ENCODE assay signal across 8 mouse cellular contexts in the genomic region with DNA sequence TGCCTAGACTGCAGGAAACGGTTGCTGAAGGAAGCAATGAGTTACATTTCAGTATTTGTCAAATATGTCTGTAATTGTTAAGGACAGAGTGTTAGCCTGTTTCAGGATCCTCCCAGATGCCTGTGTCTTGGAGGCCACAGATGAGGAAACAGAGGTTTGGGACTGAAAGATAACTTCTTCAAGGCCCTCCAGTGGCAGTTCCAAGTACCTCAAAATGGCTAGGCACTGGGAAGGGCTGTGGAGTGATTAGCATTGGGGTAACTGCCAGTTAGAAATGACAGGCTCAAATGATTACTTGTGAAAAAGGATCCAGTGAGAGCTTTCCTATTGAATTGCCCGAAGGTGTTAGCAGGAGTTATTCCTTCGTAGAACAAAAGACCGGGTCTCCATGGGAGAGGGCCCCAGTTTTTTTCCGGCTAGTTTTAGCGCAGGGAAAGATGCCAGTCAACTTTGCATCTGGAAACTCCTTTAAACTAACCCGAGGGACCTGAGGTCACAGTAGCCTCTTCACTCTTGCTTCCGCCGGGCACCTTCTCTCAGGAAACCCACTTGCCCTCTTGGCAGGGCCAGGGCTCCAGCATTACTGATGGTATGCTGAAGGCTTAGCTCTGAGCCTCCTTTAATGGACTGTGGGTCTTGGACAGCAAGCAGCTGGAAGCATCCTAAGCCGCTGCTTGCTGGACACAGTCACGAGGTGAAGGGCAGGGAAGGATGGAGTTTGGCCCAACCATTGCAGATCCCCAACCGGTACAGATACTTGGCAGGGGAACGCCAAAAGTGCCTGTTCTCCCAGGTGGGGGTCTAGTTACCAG. TPM values are rescaled to one million over a fixed set of nuclear protein-coding genes. Genes with fewer than 3 reads are reported as not detected.
DNase-seq lines count a peak whose midpoint lies in the region; ATAC-seq and TF ChIP-seq lines count a peak whose summit lies in the region.

No protein-coding gene starts in this region.

- H3K27me3 ChIP-seq in heart, postnatal 0 days (ENCODE audit: control insufficient read depth, insufficient read depth, low read length): no peaks in the 10 kb centered on the region
- no peaks in the 10 kb centered on the region for H3K27me3 ChIP-seq in heart, embryonic 12.5 days (replicated peaks)
- no peaks in the 10 kb centered on the region for H3K27me3 ChIP-seq in forebrain, postnatal 0 days (ENCODE audit: insufficient read depth, low read length)

- no peak overlapping the region for H3K4me2 ChIP-seq in heart, postnatal 0 days (ENCODE audit: low read depth, low read length)
- H3K4me2 ChIP-seq in heart, embryonic 12.5 days: no peak overlapping the region
- H3K4me2 ChIP-seq in forebrain, postnatal 0 days (ENCODE audit: low read depth): no peak overlapping the region

- peaks cover 12% of the 10 kb centered on the region for H3K4me1 ChIP-seq in heart, postnatal 0 days (ENCODE audit: control insufficient read depth, insufficient read depth)
- peaks cover 15% of the 10 kb centered on the region for H3K4me1 ChIP-seq in heart, embryonic 12.5 days (replicated peaks)
- peaks cover 12% of the 10 kb centered on the region for H3K4me1 ChIP-seq in forebrain, postnatal 0 days (ENCODE audit: insufficient read depth)

- TF ChIP-seq CTCF in heart, postnatal 0 days (IDR thresholded peaks at IDR 0.05; ENCODE audit: low read depth): 0 out of 2 replicates have a peak, but pooled peaks have one; percentile 4
- peak; percentile 39; the same call in 1 of the 2 replicates for TF ChIP-seq CTCF in forebrain, postnatal 0 days (IDR thresholded peaks at IDR 0.05; ENCODE audit: low read depth)

- H3K27ac ChIP-seq in heart, postnatal 0 days (ENCODE audit: low read depth): peak overlapping the region; percentile 12; the same call in 1 of the 2 replicates
- no peak overlapping the region for H3K27ac ChIP-seq in heart, embryonic 12.5 days (ENCODE audit: poor library complexity, severe bottlenecking)
- no peak overlapping the region for H3K27ac ChIP-seq in forebrain, postnatal 0 days (ENCODE audit: low read depth, low read length)

- ATAC-seq in heart, postnatal 0 days (ENCODE audit: insufficient read depth, low read depth): no peak
- ATAC-seq in heart, embryonic 12.5 days (ENCODE audit: insufficient number of reproducible peaks, low FRiP score): no peak
- no peak for ATAC-seq in forebrain, postnatal 0 days
- no peak for ATAC-seq in megakaryocyte, adult 5-6 weeks (ENCODE audit: poor library complexity, severe bottlenecking)

- no peak overlapping the region for H3K4me3 ChIP-seq in heart, postnatal 0 days (ENCODE audit: low read depth, low read length)
- no peak overlapping the region for H3K4me3 ChIP-seq in heart, embryonic 12.5 days
- H3K4me3 ChIP-seq in forebrain, postnatal 0 days (ENCODE audit: low read depth, low read length): no peak overlapping the region

- DNase-seq in heart, postnatal 0 days (ENCODE audit: low spot score): no peak
- peak; percentile 14 for DNase-seq in WW6 (ENCODE audit: low read depth, low spot score)
- DNase-seq in forebrain, postnatal 0 days: peak; percentile 19
- DNase-seq in lung, postnatal 36 days: peak; percentile 11
- DNase-seq in spleen, postnatal 14 days (ENCODE audit: low spot score in 2 of 2): no peak
- DNase-seq in testis, postnatal 10 days (ENCODE audit: low spot score): no peak

- peaks cover 8% of the 10 kb centered on the region; the same call in 1 of the 2 replicates for H3K36me3 ChIP-seq in heart, postnatal 0 days (replicated peaks; ENCODE audit: control insufficient read depth, insufficient read depth, low read length)
- peaks cover 10% of the 10 kb centered on the region for H3K36me3 ChIP-seq in heart, embryonic 12.5 days
- peaks cover 5% of the 10 kb centered on the region for H3K36me3 ChIP-seq in forebrain, postnatal 0 days (ENCODE audit: insufficient read depth)

- H3K9me3 ChIP-seq in heart, postnatal 0 days (replicated peaks; ENCODE audit: control insufficient read depth, low read length): no peaks in the 10 kb centered on the region
- H3K9me3 ChIP-seq in heart, embryonic 12.5 days (replicated peaks): no peaks in the 10 kb centered on the region
- H3K9me3 ChIP-seq in forebrain, postnatal 0 days (ENCODE audit: low read length): no peaks in the 10 kb centered on the region

- no peak overlapping the region for H3K9ac ChIP-seq in heart, postnatal 0 days (replicated peaks; ENCODE audit: low read depth, low read length)
- no peak overlapping the region for H3K9ac ChIP-seq in heart, embryonic 12.5 days
- H3K9ac ChIP-seq in forebrain, postnatal 0 days: no peak overlapping the region

- WGBS in heart, postnatal 0 days: 78% methylated on average over 13 of the region's 13 CpGs
- 70% methylated on average over 13 of the region's 13 CpGs for WGBS in heart, embryonic 12.5 days
- 70% methylated on average over 13 of the region's 13 CpGs for WGBS in forebrain, postnatal 0 days

- TF ChIP-seq EP300 in heart, postnatal 0 days (IDR thresholded peaks at IDR 0.05; ENCODE audit: low read depth): no peak

RNA-seq across cellular contexts. Expression of a gene that starts 0.5 kb away (rescaled TPM):
- 49.3 and 75.1 TPM in 2 replicates for total RNA-seq in heart, postnatal 0 days (2014; rRNA removed; ENCODE audit: low replicate concordance)
- 39.1 and 45.4 TPM in 2 replicates for polyA plus RNA-seq in heart, postnatal 0 days (2015; fragmentation: Nextera tagmentation; extraction: Ambion mirVana)
- polyA plus RNA-seq in heart, embryonic 12.5 days (2016; fragmentation: Nextera tagmentation; extraction: Ambion mirVana): 52.7 and 53.9 TPM in 2 replicates
- total RNA-seq in forebrain, postnatal 0 days (2014; rRNA removed): 81.2 and 104 TPM in 2 replicates
- polyA plus RNA-seq in forebrain, postnatal 0 days (2015; fragmentation: Nextera tagmentation; extraction: Ambion mirVana): 37.5 and 48.2 TPM in 2 replicates
- 68.2 TPM in 2 replicates for total RNA-seq in megakaryocyte, adult 5-6 weeks (2015)
- total RNA-seq in megakaryocyte, adult 5-6 weeks (2017): 71.6 and 83.6 TPM in 2 replicates

RNA-seq across cellular contexts. Expression of a gene that starts 56.6 kb away (rescaled TPM):
- total RNA-seq in heart, postnatal 0 days (2014; rRNA removed; ENCODE audit: low replicate concordance): not detected in 2 replicates
- polyA plus RNA-seq in heart, postnatal 0 days (2015; fragmentation: Nextera tagmentation; extraction: Ambion mirVana): 0.08 and 0.11 TPM in 2 replicates
- polyA plus RNA-seq in heart, embryonic 12.5 days (2016; fragmentation: Nextera tagmentation; extraction: Ambion mirVana): 0.45 and 0.51 TPM in 2 replicates
- total RNA-seq in forebrain, postnatal 0 days (2014; rRNA removed): 0.08 and 0.19 TPM in 2 replicates
- 0.33 and 0.40 TPM in 2 replicates for polyA plus RNA-seq in forebrain, postnatal 0 days (2015; fragmentation: Nextera tagmentation; extraction: Ambion mirVana)
- not detected in 2 replicates for total RNA-seq in megakaryocyte, adult 5-6 weeks (2015)
- total RNA-seq in megakaryocyte, adult 5-6 weeks (2017): not detected in 2 replicates

Comparison
In these comparisons a context has a peak if more than half of its experiments do, and no peak if none do; other contexts are left out.
1. DNase-seq: peak in WW6 (single experiment), forebrain, postnatal 0 days (single experiment) and lung, postnatal 36 days (single experiment); none in heart, postnatal 0 days (single experiment), spleen, postnatal 14 days (0 of 2) and testis, postnatal 10 days (single experiment).